Mouse (Mus musculus): ENCODE data around the gene Rab23.
A peak's percentile ranks its signal among the peaks of the same experiment; 100 is the strongest.
"Not testable (repeated sequence)": the region's sequence is repeated elsewhere in the genome, so short reads cannot be mapped to it uniquely, and the experiment has no call there.

Gene Rab23

GRCm38 (mm10) chr1:33734001-33734685, 14.5 kb downstream of the Rab23 start:
- DNase-seq, result no peak

GRCm38 (mm10) chr1:33738281-33738680, 18.6 kb downstream of the Rab23 start:
- DNase-seq, result no peak

- no peak for DNase-seq
Measured at GRCm38 (mm10) chr1:33738681-33739278, 19.1 kb downstream of the Rab23 start.

- DNase-seq, result peak; percentile 84
Measured at GRCm38 (mm10) chr1:33739302-33739701, 19.6 kb downstream of the Rab23 start.

- peak; percentile 32 for DNase-seq
Measured at GRCm38 (mm10) chr1:33742903-33743302, 23.2 kb downstream of the Rab23 start.

- not testable (repeated sequence) for DNase-seq
Measured at GRCm38 (mm10) chr1:33744815-33745214, 25.1 kb downstream of the Rab23 start.

GRCm38 (mm10) chr1:33745901-33746300, 26.2 kb downstream of the Rab23 start:
- no peak for DNase-seq

GRCm38 (mm10) chr1:33749109-33749508, 29.4 kb downstream of the Rab23 start:
- DNase-seq, result no peak

GRCm38 (mm10) chr1:33749709-33750108, 30.0 kb downstream of the Rab23 start:
- DNase-seq, result not testable (repeated sequence)

- DNase-seq, result peak; percentile 40
Measured at GRCm38 (mm10) chr1:33751283-33751682, 31.6 kb downstream of the Rab23 start.

- DNase-seq, result no peak
Measured at GRCm38 (mm10) chr1:33754089-33754488, 34.4 kb downstream of the Rab23 start.

GRCm38 (mm10) chr1:33754965-33755735, 35.5 kb downstream of the Rab23 start:
- no peak for DNase-seq

GRCm38 (mm10) chr1:33755799-33756198, 36.1 kb downstream of the Rab23 start:
- DNase-seq, result no peak

- no peak for DNase-seq
Measured at GRCm38 (mm10) chr1:33756258-33757032, 36.8 kb downstream of the Rab23 start.

- peak; percentile 25 for DNase-seq
Measured at GRCm38 (mm10) chr1:33757033-33757413, 37.3 kb downstream of the Rab23 start.

GRCm38 (mm10) chr1:33757491-33758041, 37.9 kb downstream of the Rab23 start, which contains the start of gene Bag2:
TSS of gene Bag2 (minus strand) at chr1:33757795.
- DNase-seq, result peak; percentile 61

- no peak for DNase-seq
Measured at GRCm38 (mm10) chr1:33758488-33758887, 38.8 kb downstream of the Rab23 start.

GRCm38 (mm10) chr1:33763826-33764225, 44.1 kb downstream of the Rab23 start:
- no peak for DNase-seq

- DNase-seq, result no peak
Measured at GRCm38 (mm10) chr1:33765468-33766080, 45.9 kb downstream of the Rab23 start.

- DNase-seq, result no peak
Measured at GRCm38 (mm10) chr1:33766520-33767508, 47.1 kb downstream of the Rab23 start.

Measured in cerebellum, adult 8-10 months (tissue).